7 mouse cellular contexts compared by ENCODE assay signal in genomic region chr13:43560458-43561411, GRCm38 (mm10). TPM values are rescaled to one million over a fixed set of nuclear protein-coding genes. Genes with fewer than 3 reads are reported as not detected.
DNase-seq lines count a peak whose midpoint lies in the region; ATAC-seq and TF ChIP-seq lines count a peak whose summit lies in the region.

No protein-coding gene starts in this region.

- H3K4me1 ChIP-seq in ES-E14 (ENCODE audit: control insufficient read depth in 2 of 2, insufficient read depth in 2 of 2, low read length in 2 of 2, poor library complexity in 1 of 2), result peaks cover 5% of the 10 kb centered on the region in 2 experiments; a peak in 2 of 4 replicates
- H3K4me1 ChIP-seq in intestine, embryonic 15.5 days (replicated peaks), result peaks cover 2% of the 10 kb centered on the region; the same call in 1 of the 2 replicates

- no peaks in the 10 kb centered on the region for H3K9me3 ChIP-seq in ES-E14 (ENCODE audit: control insufficient read depth, insufficient read depth, low read depth, low read length)
- no peaks in the 10 kb centered on the region for H3K9me3 ChIP-seq in intestine, embryonic 15.5 days

- intact Hi-C loops in gastrocnemius, postnatal 14 days (cut with DNase I; ENCODE audit: low total_unique reads), result no loop called here

- no peak for DNase-seq in ES-E14 (ENCODE audit: low read depth, low spot score)
- DNase-seq in adrenal gland, postnatal 10 days, result peak; percentile 70
- peak; percentile 55 for DNase-seq in gastrocnemius, postnatal 14 days
- DNase-seq in lung, adult 18-20 months, result peak; percentile 33 to 49
- peak; percentile 72 for DNase-seq in skeletal muscle tissue, adult 2 months (ENCODE audit: low read depth, low spot score)
- no peak for DNase-seq in right cerebral cortex, adult 18-20 months

- 11% methylated on average over 18 of the region's 18 CpGs for WGBS in intestine, embryonic 15.5 days

- peak overlapping the region; percentile 89 for H3K4me2 ChIP-seq in intestine, embryonic 15.5 days (replicated peaks)

- 0 out of 2 replicates have a peak, but pooled peaks have one; percentile 17 for ATAC-seq in intestine, embryonic 15.5 days

- peak overlapping the region; percentile 50; the same call in 1 of the 2 replicates for H3K9ac ChIP-seq in ES-E14 (ENCODE audit: insufficient read depth, low read depth, low read length, poor library complexity, severe bottlenecking)
- H3K9ac ChIP-seq in intestine, embryonic 15.5 days, result peak overlapping the region; percentile 78

- H3K27ac ChIP-seq in ES-E14 (ENCODE audit: insufficient read depth, low read depth, low read length, poor library complexity, severe bottlenecking), result no peak overlapping the region
- H3K27ac ChIP-seq in intestine, embryonic 15.5 days, result peak overlapping the region; percentile 92

- no peaks in the 10 kb centered on the region for H3K27me3 ChIP-seq in intestine, embryonic 15.5 days (replicated peaks)

- in situ Hi-C loops in ES-E14 (cut with MboI; ENCODE audit: low sequenced_read_pairs in 2 of 2, unreplicated experiment in 2 of 2), result no loop called here

- no peaks in the 10 kb centered on the region for H3K36me3 ChIP-seq in ES-E14 (ENCODE audit: control insufficient read depth, insufficient read depth, low read length, poor library complexity, severe bottlenecking)
- H3K36me3 ChIP-seq in intestine, embryonic 15.5 days, result no peaks in the 10 kb centered on the region

- H3K4me3 ChIP-seq in ES-E14 (ENCODE audit: insufficient read depth in 1 of 2, low read depth in 1 of 2, low read length in 2 of 2, poor library complexity in 1 of 2, severe bottlenecking in 1 of 2), result peak overlapping the region; percentile 78 to 92
- H3K4me3 ChIP-seq in intestine, embryonic 15.5 days (replicated peaks), result peak overlapping the region; percentile 77

TF ChIP-seq in ES-E14, 5 proteins besides CTCF, POLR2A, EP300 and RAD21:
- TF ChIP-seq ZC3H11A (IDR thresholded peaks at IDR 0.05; ENCODE audit: borderline replicate concordance, low read depth, low read length) (no peak), ZNF384 (IDR thresholded peaks at IDR 0.05; ENCODE audit: low read depth, low read length) (no peak), CHD2 (IDR thresholded peaks at IDR 0.05; ENCODE audit: low read depth, low read length) (no peak), MAFK (IDR thresholded peaks at IDR 0.05; ENCODE audit: insufficient read depth, low read depth, low read length) (no peak), HCFC1 (IDR thresholded peaks at IDR 0.05; ENCODE audit: borderline replicate concordance, insufficient read depth, low read length) (no peak)
TF ChIP-seq in ES-E14: peak in this region for 0.

RNA-seq across cellular contexts. Expression of gene Mcur1, which starts 0.7 kb away (rescaled TPM):
- total RNA-seq in ES-E14 (2012; rRNA removed), result 2.0 and 2.5 TPM in 2 replicates
- 10 to 100 TPM; 66.3 to 83.1 TPM for total RNA-seq in adrenal gland, postnatal 10 days (2021)
- 10 to 100 TPM; 21.1 to 21.8 TPM for total RNA-seq in gastrocnemius, postnatal 14 days (2021)
- 11.0 TPM in 2 replicates for polyA plus RNA-seq in intestine, embryonic 15.5 days (2015; fragmentation: Nextera tagmentation; extraction: Ambion mirVana)

RNA-seq across cellular contexts. Expression of gene Rnf182, which starts 54.8 kb away (rescaled TPM):
- total RNA-seq in ES-E14 (2012; rRNA removed), result 0.05 and 0.22 TPM in 2 replicates
- 1 to 10 TPM; 1.7 to 2.5 TPM for total RNA-seq in adrenal gland, postnatal 10 days (2021)
- total RNA-seq in gastrocnemius, postnatal 14 days (2021), result under 1 TPM; 0.18 to 0.27 TPM
- polyA plus RNA-seq in intestine, embryonic 15.5 days (2015; fragmentation: Nextera tagmentation; extraction: Ambion mirVana), result 1.9 and 2.4 TPM in 2 replicates

Comparison
In these comparisons a context has a peak if more than half of its experiments do, and no peak if none do; other contexts are left out.
1. DNase-seq: peak in adrenal gland, postnatal 10 days (single experiment), gastrocnemius, postnatal 14 days (single experiment), lung, adult 18-20 months (2 of 2) and skeletal muscle tissue, adult 2 months (single experiment); none in ES-E14 (single experiment) and right cerebral cortex, adult 18-20 months (single experiment).